Mouse (Mus musculus): ENCODE data around the gene Ncf4. TPM values are rescaled to one million over a fixed set of nuclear protein-coding genes. Genes with fewer than 3 reads are reported as not detected.

Ncf4 gene
- 0.31 TPM in 1 of 2 replicates, not detected in the other for total RNA-seq (2012; rRNA removed)

DNA sequence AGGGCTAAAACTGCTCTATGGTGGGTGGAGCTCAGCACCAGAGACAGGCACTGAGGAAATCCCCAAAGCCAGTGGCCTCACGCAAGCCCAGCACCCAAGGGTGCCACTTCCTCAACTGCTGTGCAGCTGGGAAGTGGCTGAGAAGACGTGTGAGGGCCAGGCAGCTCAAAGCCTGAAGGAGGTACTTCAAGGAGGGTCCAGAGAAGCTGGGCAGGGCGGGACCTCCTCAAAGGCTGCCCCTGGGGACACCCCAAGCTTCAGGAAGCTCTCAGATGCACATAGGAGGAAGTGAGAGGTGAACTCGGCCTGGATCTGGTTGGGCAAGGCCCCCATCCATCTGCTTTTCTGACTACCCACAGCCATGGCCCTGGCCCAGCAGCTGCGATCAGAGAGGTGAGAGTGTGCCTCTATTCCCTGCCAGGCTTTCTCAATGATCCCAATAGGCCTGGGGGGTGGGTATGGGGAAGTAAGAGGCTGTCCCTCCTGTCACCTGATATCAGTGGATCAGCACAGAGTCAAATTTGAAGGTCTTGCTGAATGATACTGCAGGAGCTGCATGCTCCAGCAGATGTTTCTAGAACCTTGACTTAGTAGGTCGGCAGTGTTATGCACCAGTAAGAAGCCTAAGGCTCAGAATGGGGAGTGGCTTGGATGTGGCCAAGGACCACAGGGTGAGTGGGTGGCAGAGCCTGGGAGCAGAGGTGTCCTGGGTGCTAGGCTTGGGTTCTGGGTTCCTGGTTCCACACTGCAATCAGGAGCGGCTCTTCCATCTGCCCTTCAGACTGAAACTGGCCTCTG, at the start of gene Ncf4:
Gene Ncf4 (plus strand): TSS at position 107 of the 798 bp plus-strand sequence.
- no peak for TF ChIP-seq HCFC1 (IDR thresholded peaks at IDR 0.05; ENCODE audit: borderline replicate concordance, insufficient read depth, low read length)
- TF ChIP-seq MAFK (IDR thresholded peaks at IDR 0.05; ENCODE audit: insufficient read depth, low read depth, low read length): no peak
- TF ChIP-seq CHD2 (IDR thresholded peaks at IDR 0.05; ENCODE audit: low read depth, low read length): no peak
- TF ChIP-seq ZC3H11A (IDR thresholded peaks at IDR 0.05; ENCODE audit: borderline replicate concordance, low read depth, low read length): no peak
- TF ChIP-seq ZNF384 (IDR thresholded peaks at IDR 0.05; ENCODE audit: low read depth, low read length): no peak
- Histone ChIP-seq H3K4me1 (ENCODE audit: control insufficient read depth in 2 of 2, insufficient read depth in 2 of 2, low read length in 2 of 2, poor library complexity in 1 of 2) (no peaks in the 10 kb centered on the region), H3K27ac (ENCODE audit: insufficient read depth, low read depth, low read length, poor library complexity, severe bottlenecking) (no peak within 1 kb of the TSS), H3K9me3 (ENCODE audit: control insufficient read depth, insufficient read depth, low read depth, low read length) (no peaks in the 10 kb centered on the region), H3K36me3 (ENCODE audit: control insufficient read depth, insufficient read depth, low read length, poor library complexity, severe bottlenecking) (no peaks in the 10 kb centered on the region), H3K9ac (ENCODE audit: insufficient read depth, low read depth, low read length, poor library complexity, severe bottlenecking) (no peak within 1 kb of the TSS), H3K4me3 (ENCODE audit: insufficient read depth in 1 of 2, low read depth in 1 of 2, low read length in 2 of 2, poor library complexity in 1 of 2, severe bottlenecking in 1 of 2) (no peak within 1 kb of the TSS)
- in situ Hi-C loops (cut with MboI; ENCODE audit: low sequenced_read_pairs in 2 of 2, unreplicated experiment in 2 of 2): no loop called here
- DNase-seq (ENCODE audit: low read depth, low spot score): no peak

DNA sequence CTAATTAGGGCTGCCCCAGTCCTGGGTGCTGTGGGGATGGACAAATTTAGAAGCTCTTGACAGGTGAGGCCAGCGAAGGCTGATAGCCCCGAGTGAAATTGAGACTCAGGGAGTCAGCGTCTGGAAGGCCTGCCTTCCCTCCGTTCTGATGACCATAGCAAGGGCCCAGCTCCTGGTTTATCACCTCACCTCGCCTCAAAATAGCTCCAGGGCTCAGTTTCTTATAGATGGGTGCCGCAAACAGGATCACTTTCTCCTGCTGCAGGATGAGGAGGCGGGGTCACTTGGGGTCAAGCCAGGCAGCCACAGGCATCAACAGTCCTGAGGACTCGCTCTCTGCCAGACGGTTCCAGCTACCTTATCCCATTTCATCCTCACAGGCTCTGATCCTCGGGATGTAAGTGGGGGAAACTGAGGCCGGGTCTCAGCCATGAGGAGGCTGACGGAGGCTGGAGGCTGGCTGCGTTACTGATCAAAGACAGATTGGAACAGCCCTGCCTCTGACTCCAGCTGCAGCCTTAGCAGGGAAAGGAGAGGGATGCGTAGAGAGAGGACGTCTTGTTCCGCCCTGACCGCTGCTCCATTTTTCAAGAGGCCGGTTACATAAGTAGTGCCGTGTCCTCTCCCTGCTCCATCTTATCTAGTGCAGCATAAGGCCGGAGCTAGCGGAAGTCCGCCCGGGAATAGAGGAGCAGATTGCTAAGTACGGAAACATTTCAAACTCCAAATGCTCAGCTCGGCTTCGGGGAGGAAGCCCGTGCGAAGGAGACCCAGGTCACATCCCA, 49.3 kb upstream of the Ncf4 start:
- H3K27ac ChIP-seq (ENCODE audit: insufficient read depth, low read depth, low read length, poor library complexity, severe bottlenecking): no peak overlapping the region

DNA sequence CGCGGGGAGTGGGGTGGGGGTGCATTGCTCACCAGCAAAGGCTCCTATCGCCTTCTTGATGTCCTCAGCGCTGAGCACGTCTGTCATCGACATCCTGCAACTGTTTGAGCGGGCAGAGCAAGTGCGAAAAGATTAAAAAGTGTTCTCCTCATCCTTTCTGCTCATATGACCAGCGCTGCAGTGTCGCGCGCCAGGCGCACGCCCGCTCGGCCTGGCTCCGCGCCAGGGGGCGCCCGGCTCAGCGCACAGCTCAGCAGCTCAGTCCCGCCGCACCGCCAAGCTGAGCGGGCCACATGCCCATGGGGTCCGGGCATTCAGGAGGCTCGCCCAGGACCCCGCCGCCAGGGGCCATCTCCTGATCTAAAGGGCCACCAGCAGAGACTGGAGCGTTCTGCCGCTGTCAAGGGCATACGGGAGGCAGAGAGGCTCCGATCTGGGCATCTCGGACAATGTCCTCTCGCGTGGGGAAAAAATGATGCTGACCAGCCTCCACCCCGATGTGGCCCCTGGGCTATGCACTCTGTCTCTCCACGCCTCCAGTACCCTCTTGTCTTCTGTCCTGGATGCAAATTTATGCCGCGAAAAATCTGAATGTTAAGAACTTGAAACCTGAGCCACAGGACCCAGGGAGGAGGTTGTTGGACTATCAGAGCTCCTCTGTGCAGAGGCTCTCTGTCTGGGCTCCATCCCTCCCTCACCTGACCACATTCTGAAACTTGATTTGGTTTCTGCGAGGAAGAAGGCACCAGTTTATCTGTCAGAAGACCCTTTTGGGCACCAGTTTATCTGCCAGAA, 40.4 kb upstream of the Ncf4 start:
- peak overlapping the region; percentile 47 to 66; a peak in 3 of 4 replicates for H3K4me3 ChIP-seq (ENCODE audit: insufficient read depth in 1 of 2, low read depth in 1 of 2, low read length in 2 of 2, poor library complexity in 1 of 2, severe bottlenecking in 1 of 2)
- H3K9ac ChIP-seq (ENCODE audit: insufficient read depth, low read depth, low read length, poor library complexity, severe bottlenecking): no peak overlapping the region
- no peak overlapping the region for H3K27ac ChIP-seq (ENCODE audit: insufficient read depth, low read depth, low read length, poor library complexity, severe bottlenecking)
- no peaks in the 10 kb centered on the region for H3K4me1 ChIP-seq (ENCODE audit: control insufficient read depth in 2 of 2, insufficient read depth in 2 of 2, low read length in 2 of 2, poor library complexity in 1 of 2)
- in situ Hi-C loops (cut with MboI; ENCODE audit: low sequenced_read_pairs in 2 of 2, unreplicated experiment in 2 of 2): no loop called here
- H3K9me3 ChIP-seq (ENCODE audit: control insufficient read depth, insufficient read depth, low read depth, low read length): no peaks in the 10 kb centered on the region
- no peak for DNase-seq (ENCODE audit: low read depth, low spot score)
- TF ChIP-seq ZNF384 (IDR thresholded peaks at IDR 0.05; ENCODE audit: low read depth, low read length): no peak
- no peak for TF ChIP-seq MAFK (IDR thresholded peaks at IDR 0.05; ENCODE audit: insufficient read depth, low read depth, low read length)
- no peak for TF ChIP-seq CHD2 (IDR thresholded peaks at IDR 0.05; ENCODE audit: low read depth, low read length)
- no peak for TF ChIP-seq HCFC1 (IDR thresholded peaks at IDR 0.05; ENCODE audit: borderline replicate concordance, insufficient read depth, low read length)
- TF ChIP-seq ZC3H11A (IDR thresholded peaks at IDR 0.05; ENCODE audit: borderline replicate concordance, low read depth, low read length): no peak
- H3K36me3 ChIP-seq (ENCODE audit: control insufficient read depth, insufficient read depth, low read length, poor library complexity, severe bottlenecking): no peaks in the 10 kb centered on the region

More for the DNA sequence above, 49.3 kb upstream of the Ncf4 start:
- no peak overlapping the region for H3K4me3 ChIP-seq (ENCODE audit: insufficient read depth in 1 of 2, low read depth in 1 of 2, low read length in 2 of 2, poor library complexity in 1 of 2, severe bottlenecking in 1 of 2)
- H3K36me3 ChIP-seq (ENCODE audit: control insufficient read depth, insufficient read depth, low read length, poor library complexity, severe bottlenecking): no peaks in the 10 kb centered on the region
- in situ Hi-C loops (cut with MboI; ENCODE audit: low sequenced_read_pairs in 2 of 2, unreplicated experiment in 2 of 2): no loop called here
- TF ChIP-seq HCFC1 (IDR thresholded peaks at IDR 0.05; ENCODE audit: borderline replicate concordance, insufficient read depth, low read length) (no peak), MAFK (IDR thresholded peaks at IDR 0.05; ENCODE audit: insufficient read depth, low read depth, low read length) (no peak), ZNF384 (IDR thresholded peaks at IDR 0.05; ENCODE audit: low read depth, low read length) (no peak), CHD2 (IDR thresholded peaks at IDR 0.05; ENCODE audit: low read depth, low read length) (no peak), ZC3H11A (IDR thresholded peaks at IDR 0.05; ENCODE audit: borderline replicate concordance, low read depth, low read length) (no peak)
- no peak for DNase-seq (ENCODE audit: low read depth, low spot score)
- no peaks in the 10 kb centered on the region for H3K4me1 ChIP-seq (ENCODE audit: control insufficient read depth in 2 of 2, insufficient read depth in 2 of 2, low read length in 2 of 2, poor library complexity in 1 of 2)
- no peaks in the 10 kb centered on the region for H3K9me3 ChIP-seq (ENCODE audit: control insufficient read depth, insufficient read depth, low read depth, low read length)
- no peak overlapping the region for H3K9ac ChIP-seq (ENCODE audit: insufficient read depth, low read depth, low read length, poor library complexity, severe bottlenecking)

DNA sequence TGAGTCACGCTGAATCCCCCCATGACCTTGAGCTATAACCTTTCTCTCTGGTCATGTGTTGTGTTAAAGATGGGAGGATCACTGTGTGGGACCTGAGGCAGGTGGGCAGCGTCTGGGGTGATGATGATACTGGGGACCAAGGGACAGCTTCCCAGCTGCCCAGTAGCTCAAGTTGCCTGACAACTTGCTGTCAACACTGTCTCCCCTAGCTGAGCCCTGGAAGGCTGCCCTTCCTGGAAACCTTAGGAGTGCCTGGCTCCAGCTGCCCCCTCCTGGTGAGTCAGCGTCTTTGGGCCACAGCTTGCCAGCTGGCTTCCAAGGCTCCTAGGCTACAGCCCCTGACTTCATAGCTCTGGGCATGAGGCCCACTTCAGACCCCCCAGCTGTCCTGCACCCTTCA, 39.4 kb upstream of the Ncf4 start:
- in situ Hi-C loops (cut with MboI; ENCODE audit: low sequenced_read_pairs in 2 of 2, unreplicated experiment in 2 of 2): no loop called here
- no peak overlapping the region for H3K27ac ChIP-seq (ENCODE audit: insufficient read depth, low read depth, low read length, poor library complexity, severe bottlenecking)
- no peaks in the 10 kb centered on the region for H3K9me3 ChIP-seq (ENCODE audit: control insufficient read depth, insufficient read depth, low read depth, low read length)
- DNase-seq (ENCODE audit: low read depth, low spot score): no peak
- no peak overlapping the region for H3K9ac ChIP-seq (ENCODE audit: insufficient read depth, low read depth, low read length, poor library complexity, severe bottlenecking)
- TF ChIP-seq CHD2 (IDR thresholded peaks at IDR 0.05; ENCODE audit: low read depth, low read length) (no peak), HCFC1 (IDR thresholded peaks at IDR 0.05; ENCODE audit: borderline replicate concordance, insufficient read depth, low read length) (no peak), MAFK (IDR thresholded peaks at IDR 0.05; ENCODE audit: insufficient read depth, low read depth, low read length) (no peak), ZC3H11A (IDR thresholded peaks at IDR 0.05; ENCODE audit: borderline replicate concordance, low read depth, low read length) (no peak), ZNF384 (IDR thresholded peaks at IDR 0.05; ENCODE audit: low read depth, low read length) (no peak)
- no peak overlapping the region for H3K4me3 ChIP-seq (ENCODE audit: insufficient read depth in 1 of 2, low read depth in 1 of 2, low read length in 2 of 2, poor library complexity in 1 of 2, severe bottlenecking in 1 of 2)
- no peaks in the 10 kb centered on the region for H3K4me1 ChIP-seq (ENCODE audit: control insufficient read depth in 2 of 2, insufficient read depth in 2 of 2, low read length in 2 of 2, poor library complexity in 1 of 2)
- H3K36me3 ChIP-seq (ENCODE audit: control insufficient read depth, insufficient read depth, low read length, poor library complexity, severe bottlenecking): no peaks in the 10 kb centered on the region
